Mouse (Mus musculus): ENCODE measurements around the gene Rspo3. TPM values are rescaled to one million over a fixed set of nuclear protein-coding genes. Genes with fewer than 3 reads are reported as not detected.

The Rspo3 gene
- polyA plus RNA-seq, 1 experiment, result 0.07 TPM

DNA sequence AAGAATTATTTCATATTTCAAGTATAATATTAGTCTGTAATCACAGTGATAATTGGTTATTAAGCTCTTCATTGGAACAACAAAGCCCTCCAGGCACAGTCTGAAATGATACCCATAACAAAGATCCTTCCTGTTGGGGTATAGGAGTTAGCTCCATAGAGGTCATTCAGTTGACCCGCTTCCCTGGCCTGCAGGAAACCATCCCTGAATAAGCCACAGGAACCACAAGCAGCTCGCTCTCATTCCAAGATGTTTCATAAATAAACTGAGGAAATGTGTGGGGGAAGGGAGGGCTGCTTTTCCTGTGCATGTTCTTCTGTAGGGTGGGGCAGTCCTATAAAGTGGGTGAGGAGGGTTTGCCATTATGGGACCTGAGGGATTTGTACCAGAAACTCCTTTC, 27.5 kb downstream of the Rspo3 start:
- Histone ChIP-seq H3K36me3 (ENCODE audit: control insufficient read depth, insufficient read depth, low read length) (no peaks in the 10 kb centered on the region), H3K4me1 (replicated peaks; ENCODE audit: control insufficient read depth, insufficient read depth, low read length) (no peaks in the 10 kb centered on the region), H3K27ac (ENCODE audit: control insufficient read depth, insufficient read depth, low read length) (no peak overlapping the region), H3K27me3 (ENCODE audit: control insufficient read depth, insufficient read depth, low read length) (no peaks in the 10 kb centered on the region), H3K4me3 (ENCODE audit: control insufficient read depth, insufficient read depth, low read length) (no peak overlapping the region)
- WGBS, result 78% methylated on average over 2 of the region's 2 CpGs
- DNase-seq, result no peak
- no peak for TF ChIP-seq CTCF (IDR thresholded peaks at IDR 0.05; ENCODE audit: borderline replicate concordance, control insufficient read depth, extremely low read depth, insufficient read depth, low read length, poor library complexity)
- no peak for TF ChIP-seq POLR2A (IDR thresholded peaks at IDR 0.05; ENCODE audit: control insufficient read depth, extremely low read depth, insufficient read depth, low read length, poor library complexity)

DNA sequence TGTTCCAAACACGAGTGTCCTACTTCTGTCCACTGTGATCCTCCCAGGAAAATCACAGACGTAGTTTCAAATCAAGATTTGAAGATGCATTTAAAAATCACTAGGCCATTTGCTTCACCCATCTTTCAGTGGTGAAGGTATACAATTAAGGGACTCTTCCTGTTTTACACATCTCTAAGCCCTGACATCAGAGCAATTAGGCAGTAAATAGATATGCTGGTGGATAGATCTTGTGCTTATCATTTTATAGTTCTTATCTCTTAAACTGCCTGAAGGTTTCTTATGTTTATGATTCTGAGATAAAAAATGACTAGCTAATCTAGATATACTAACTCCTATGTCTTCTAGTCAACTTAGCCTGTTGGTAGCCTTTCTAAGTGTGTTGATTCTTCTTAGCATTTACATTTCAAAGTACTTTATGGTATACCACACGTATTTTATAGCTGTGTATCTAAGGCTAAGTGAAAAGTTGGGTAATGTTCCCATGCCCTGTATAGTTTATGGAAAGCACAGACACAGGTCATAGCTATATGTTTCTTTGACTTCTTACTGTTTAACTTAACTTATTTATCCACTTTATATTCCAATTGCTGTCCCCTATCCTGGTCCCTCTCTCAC, 38.4 kb downstream of the Rspo3 start:
- no peak for DNase-seq
- H3K36me3 ChIP-seq (ENCODE audit: control insufficient read depth, insufficient read depth, low read length), result no peaks in the 10 kb centered on the region
- H3K27me3 ChIP-seq (ENCODE audit: control insufficient read depth, insufficient read depth, low read length), result no peaks in the 10 kb centered on the region
- no peak overlapping the region for H3K4me3 ChIP-seq (ENCODE audit: control insufficient read depth, insufficient read depth, low read length)
- WGBS, result 81% methylated on average over 3 of the region's 3 CpGs
- H3K4me1 ChIP-seq (replicated peaks; ENCODE audit: control insufficient read depth, insufficient read depth, low read length), result no peaks in the 10 kb centered on the region
- no peak overlapping the region for H3K27ac ChIP-seq (ENCODE audit: control insufficient read depth, insufficient read depth, low read length)
- TF ChIP-seq CTCF (IDR thresholded peaks at IDR 0.05; ENCODE audit: borderline replicate concordance, control insufficient read depth, extremely low read depth, insufficient read depth, low read length, poor library complexity) (no peak), POLR2A (IDR thresholded peaks at IDR 0.05; ENCODE audit: control insufficient read depth, extremely low read depth, insufficient read depth, low read length, poor library complexity) (no peak)

DNA sequence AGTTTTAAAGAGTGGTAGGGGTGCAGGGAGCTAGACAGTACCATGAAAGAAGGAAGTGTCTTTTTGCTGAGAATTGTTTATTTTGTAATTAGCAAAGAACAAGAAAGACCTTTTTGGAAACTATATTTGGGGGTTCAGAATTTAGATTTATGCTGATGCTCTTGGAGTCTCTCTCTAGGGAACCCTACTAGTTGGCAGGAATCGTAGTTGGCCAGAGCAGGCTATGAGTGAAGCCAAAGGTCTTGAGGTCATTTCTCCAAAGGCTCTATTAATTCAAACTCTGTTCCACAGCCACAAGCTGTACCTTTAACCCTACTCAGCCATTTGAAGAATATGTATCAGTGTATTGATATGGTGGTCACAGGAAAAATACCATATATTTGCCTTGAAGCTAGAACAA, 41.7 kb downstream of the Rspo3 start:
- DNase-seq, result no peak
- TF ChIP-seq POLR2A (IDR thresholded peaks at IDR 0.05; ENCODE audit: control insufficient read depth, extremely low read depth, insufficient read depth, low read length, poor library complexity), result no peak
- WGBS, result 91% methylated on average over 1 of the region's 1 CpGs
- Histone ChIP-seq H3K4me1 (replicated peaks; ENCODE audit: control insufficient read depth, insufficient read depth, low read length) (no peaks in the 10 kb centered on the region), H3K27ac (ENCODE audit: control insufficient read depth, insufficient read depth, low read length) (no peak overlapping the region), H3K27me3 (ENCODE audit: control insufficient read depth, insufficient read depth, low read length) (no peaks in the 10 kb centered on the region), H3K4me3 (ENCODE audit: control insufficient read depth, insufficient read depth, low read length) (no peak overlapping the region), H3K36me3 (ENCODE audit: control insufficient read depth, insufficient read depth, low read length) (no peaks in the 10 kb centered on the region)

DNA sequence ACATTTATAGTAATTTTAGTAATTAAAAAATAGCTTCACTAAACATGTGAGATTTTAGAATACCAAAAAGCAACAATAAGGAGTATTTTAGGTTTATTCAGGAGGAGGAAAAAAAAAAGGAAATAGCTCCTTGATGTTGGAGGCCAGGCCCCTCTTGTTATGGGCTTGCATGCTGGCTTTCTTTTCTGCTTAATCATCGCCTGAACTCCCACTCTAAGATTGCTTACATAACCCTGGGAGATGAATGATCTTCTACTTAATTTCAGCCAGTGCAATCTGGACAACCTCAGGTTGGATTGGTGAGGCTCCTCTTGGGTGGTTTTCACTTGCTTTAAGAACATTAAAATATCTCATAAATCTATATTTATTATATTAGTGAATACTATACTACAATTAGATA, 54.7 kb downstream of the Rspo3 start:
- no peak for DNase-seq
- no peaks in the 10 kb centered on the region for H3K27me3 ChIP-seq (ENCODE audit: control insufficient read depth, insufficient read depth, low read length)
- TF ChIP-seq POLR2A (IDR thresholded peaks at IDR 0.05; ENCODE audit: control insufficient read depth, extremely low read depth, insufficient read depth, low read length, poor library complexity) (no peak), CTCF (IDR thresholded peaks at IDR 0.05; ENCODE audit: borderline replicate concordance, control insufficient read depth, extremely low read depth, insufficient read depth, low read length, poor library complexity) (no peak)
- no peak overlapping the region for H3K4me3 ChIP-seq (ENCODE audit: control insufficient read depth, insufficient read depth, low read length)
- H3K4me1 ChIP-seq (replicated peaks; ENCODE audit: control insufficient read depth, insufficient read depth, low read length), result no peaks in the 10 kb centered on the region
- H3K27ac ChIP-seq (ENCODE audit: control insufficient read depth, insufficient read depth, low read length), result no peak overlapping the region
- 10% methylated on average over 1 of the region's 1 CpGs for WGBS
- H3K36me3 ChIP-seq (ENCODE audit: control insufficient read depth, insufficient read depth, low read length), result no peaks in the 10 kb centered on the region

DNA sequence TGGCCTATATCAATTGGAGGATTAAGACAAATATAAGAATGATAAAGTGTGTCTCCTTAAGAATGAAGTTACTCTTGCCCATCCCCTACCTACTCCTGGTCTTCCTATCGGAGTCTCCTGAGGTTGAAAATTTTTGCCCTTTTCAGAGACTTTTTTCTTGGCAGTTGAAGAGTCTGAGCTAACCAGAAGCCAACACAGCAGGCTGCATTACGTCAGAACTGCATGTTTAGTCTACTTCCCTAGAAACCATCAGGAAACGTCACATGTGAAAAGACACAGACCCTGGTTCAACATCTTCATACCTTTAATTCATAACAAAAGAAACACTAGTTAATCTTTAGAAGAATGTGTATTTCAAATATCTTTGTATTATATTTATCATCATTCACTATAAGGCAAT, 56.3 kb downstream of the Rspo3 start:
- H3K27ac ChIP-seq (ENCODE audit: control insufficient read depth, insufficient read depth, low read length), result no peak overlapping the region
- no peaks in the 10 kb centered on the region for H3K4me1 ChIP-seq (replicated peaks; ENCODE audit: control insufficient read depth, insufficient read depth, low read length)
- no peak for TF ChIP-seq CTCF (IDR thresholded peaks at IDR 0.05; ENCODE audit: borderline replicate concordance, control insufficient read depth, extremely low read depth, insufficient read depth, low read length, poor library complexity)
- no peak for TF ChIP-seq POLR2A (IDR thresholded peaks at IDR 0.05; ENCODE audit: control insufficient read depth, extremely low read depth, insufficient read depth, low read length, poor library complexity)
- no peak for DNase-seq
- H3K36me3 ChIP-seq (ENCODE audit: control insufficient read depth, insufficient read depth, low read length), result no peaks in the 10 kb centered on the region
- no peaks in the 10 kb centered on the region for H3K27me3 ChIP-seq (ENCODE audit: control insufficient read depth, insufficient read depth, low read length)
- 51% methylated on average over 3 of the region's 3 CpGs for WGBS
- no peak overlapping the region for H3K4me3 ChIP-seq (ENCODE audit: control insufficient read depth, insufficient read depth, low read length)

DNA sequence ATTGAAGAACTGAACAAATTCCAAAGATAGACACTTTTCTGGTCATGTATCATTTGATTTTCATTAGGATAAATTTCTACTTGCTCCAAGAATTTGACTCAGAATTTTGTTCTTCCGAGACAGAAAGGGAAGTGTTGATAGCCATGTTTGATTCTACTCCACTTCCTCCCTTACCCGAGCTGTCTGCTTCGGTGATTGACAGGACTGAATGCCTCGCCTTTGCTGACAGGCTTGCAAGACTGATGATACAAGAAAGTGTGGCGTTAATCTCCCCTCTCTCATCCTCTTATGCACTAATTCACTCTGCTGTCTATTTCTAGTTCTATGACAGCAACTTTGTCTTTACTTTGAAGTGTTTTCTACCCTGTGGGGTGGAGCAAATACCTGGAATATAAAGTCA, 65.2 kb downstream of the Rspo3 start:
- Histone ChIP-seq H3K27me3 (ENCODE audit: control insufficient read depth, insufficient read depth, low read length) (no peaks in the 10 kb centered on the region), H3K4me3 (ENCODE audit: control insufficient read depth, insufficient read depth, low read length) (no peak overlapping the region), H3K4me1 (replicated peaks; ENCODE audit: control insufficient read depth, insufficient read depth, low read length) (no peaks in the 10 kb centered on the region), H3K36me3 (ENCODE audit: control insufficient read depth, insufficient read depth, low read length) (no peaks in the 10 kb centered on the region), H3K27ac (ENCODE audit: control insufficient read depth, insufficient read depth, low read length) (no peak overlapping the region)
- 35% methylated on average over 5 of the region's 5 CpGs for WGBS
- no peak for TF ChIP-seq CTCF (IDR thresholded peaks at IDR 0.05; ENCODE audit: borderline replicate concordance, control insufficient read depth, extremely low read depth, insufficient read depth, low read length, poor library complexity)
- no peak for TF ChIP-seq POLR2A (IDR thresholded peaks at IDR 0.05; ENCODE audit: control insufficient read depth, extremely low read depth, insufficient read depth, low read length, poor library complexity)
- DNase-seq, result no peak

DNA sequence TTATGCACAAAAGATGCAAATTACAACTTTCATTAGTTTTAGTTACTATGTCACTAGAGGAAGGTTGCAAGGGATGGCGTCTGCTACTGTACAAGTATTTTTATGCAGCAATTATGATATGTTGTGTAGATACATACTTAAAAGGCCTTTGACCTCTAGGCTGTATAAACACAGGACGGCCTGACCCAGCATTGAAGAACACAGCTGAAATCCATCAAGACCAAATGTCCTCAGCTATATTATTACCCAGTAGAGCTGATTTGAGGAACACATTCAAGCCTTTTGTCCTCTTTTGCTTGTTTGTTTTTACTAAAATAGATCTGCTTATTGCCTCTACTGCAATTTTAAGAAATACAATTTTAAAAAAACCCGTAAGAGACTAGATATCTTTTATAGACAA, 75.6 kb downstream of the Rspo3 start:
- no peak for TF ChIP-seq CTCF (IDR thresholded peaks at IDR 0.05; ENCODE audit: borderline replicate concordance, control insufficient read depth, extremely low read depth, insufficient read depth, low read length, poor library complexity)
- TF ChIP-seq POLR2A (IDR thresholded peaks at IDR 0.05; ENCODE audit: control insufficient read depth, extremely low read depth, insufficient read depth, low read length, poor library complexity), result no peak
- DNase-seq, result no peak
- H3K4me1 ChIP-seq (replicated peaks; ENCODE audit: control insufficient read depth, insufficient read depth, low read length), result no peaks in the 10 kb centered on the region
- 93% methylated on average over 3 of the region's 3 CpGs for WGBS
- no peak overlapping the region for H3K4me3 ChIP-seq (ENCODE audit: control insufficient read depth, insufficient read depth, low read length)
- H3K27me3 ChIP-seq (ENCODE audit: control insufficient read depth, insufficient read depth, low read length), result no peaks in the 10 kb centered on the region
- no peak overlapping the region for H3K27ac ChIP-seq (ENCODE audit: control insufficient read depth, insufficient read depth, low read length)
- H3K36me3 ChIP-seq (ENCODE audit: control insufficient read depth, insufficient read depth, low read length), result no peaks in the 10 kb centered on the region

Measured in thymus, adult 2 months (tissue).